Mouse (Mus musculus): ENCODE results near the gene Eml4. TPM values are rescaled to one million over a fixed set of nuclear protein-coding genes. Genes with fewer than 3 reads are reported as not detected.

The Eml4 gene
- polyA plus RNA-seq, 1 experiment, result 11.6 TPM

GRCm38 (mm10) chr17:83367387-83367786 is 16.7 kb downstream of the Eml4 start:
- no peak overlapping the region for H3K27ac ChIP-seq (ENCODE audit: control insufficient read depth, insufficient read depth, low read depth, low read length)
- TF ChIP-seq CTCF (IDR thresholded peaks at IDR 0.05; ENCODE audit: control insufficient read depth, insufficient read depth, insufficient replicate concordance, low read depth, low read length) (no peak), POLR2A (IDR thresholded peaks at IDR 0.05; ENCODE audit: control insufficient read depth, low read depth, low read length) (no peak)
- peak overlapping the region; percentile 62 for H3K4me3 ChIP-seq (ENCODE audit: control insufficient read depth, low read depth, low read length)
- no peaks in the 10 kb centered on the region for H3K36me3 ChIP-seq (ENCODE audit: control insufficient read depth, insufficient read depth, low read length)
- no peaks in the 10 kb centered on the region for H3K27me3 ChIP-seq (ENCODE audit: control insufficient read depth, insufficient read depth, low read length)
- peaks cover 2% of the 10 kb centered on the region for H3K4me1 ChIP-seq (ENCODE audit: control insufficient read depth, insufficient read depth, low read length)

- no peak for TF ChIP-seq POLR2A (IDR thresholded peaks at IDR 0.05; ENCODE audit: control insufficient read depth, low read depth, low read length)
- TF ChIP-seq CTCF (IDR thresholded peaks at IDR 0.05; ENCODE audit: control insufficient read depth, insufficient read depth, insufficient replicate concordance, low read depth, low read length), result no peak
- no peak overlapping the region for H3K4me3 ChIP-seq (ENCODE audit: control insufficient read depth, low read depth, low read length)
- H3K27ac ChIP-seq (ENCODE audit: control insufficient read depth, insufficient read depth, low read depth, low read length), result no peak overlapping the region
These were observed 23.4 kb downstream of the Eml4 start for GRCm38 (mm10) chr17:83374123-83374522.

DNA sequence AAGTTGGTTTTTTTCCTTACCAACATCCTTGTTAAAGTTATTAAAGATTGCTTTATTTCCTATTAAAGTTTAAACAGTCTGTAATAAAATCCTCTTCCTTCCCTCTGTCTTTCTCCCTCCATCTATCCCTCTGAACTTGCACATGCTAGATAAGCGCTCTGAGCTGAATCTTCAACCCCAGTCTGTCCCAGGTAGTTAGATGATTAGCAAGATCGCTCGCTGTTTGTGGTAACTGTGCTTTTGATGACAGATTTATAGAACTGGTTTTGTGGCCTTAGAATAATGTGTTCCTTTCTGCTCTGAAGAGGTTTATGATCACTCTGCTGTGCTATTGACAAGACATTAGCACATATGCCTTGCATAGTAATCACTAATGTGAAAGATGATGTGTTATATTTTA is 25.1 kb downstream of the Eml4 start:
- H3K27ac ChIP-seq (ENCODE audit: control insufficient read depth, insufficient read depth, low read depth, low read length), result no peak overlapping the region
- H3K36me3 ChIP-seq (ENCODE audit: control insufficient read depth, insufficient read depth, low read length), result no peaks in the 10 kb centered on the region
- TF ChIP-seq CTCF (IDR thresholded peaks at IDR 0.05; ENCODE audit: control insufficient read depth, insufficient read depth, insufficient replicate concordance, low read depth, low read length), result no peak
- TF ChIP-seq POLR2A (IDR thresholded peaks at IDR 0.05; ENCODE audit: control insufficient read depth, low read depth, low read length), result no peak
- H3K4me1 ChIP-seq (ENCODE audit: control insufficient read depth, insufficient read depth, low read length), result no peaks in the 10 kb centered on the region
- H3K4me3 ChIP-seq (ENCODE audit: control insufficient read depth, low read depth, low read length), result no peak overlapping the region
- no peaks in the 10 kb centered on the region for H3K27me3 ChIP-seq (ENCODE audit: control insufficient read depth, insufficient read depth, low read length)

More at GRCm38 (mm10) chr17:83374123-83374522, 23.4 kb downstream of the Eml4 start:
- H3K4me1 ChIP-seq (ENCODE audit: control insufficient read depth, insufficient read depth, low read length), result no peaks in the 10 kb centered on the region
- H3K36me3 ChIP-seq (ENCODE audit: control insufficient read depth, insufficient read depth, low read length), result no peaks in the 10 kb centered on the region
- no peaks in the 10 kb centered on the region for H3K27me3 ChIP-seq (ENCODE audit: control insufficient read depth, insufficient read depth, low read length)

DNA sequence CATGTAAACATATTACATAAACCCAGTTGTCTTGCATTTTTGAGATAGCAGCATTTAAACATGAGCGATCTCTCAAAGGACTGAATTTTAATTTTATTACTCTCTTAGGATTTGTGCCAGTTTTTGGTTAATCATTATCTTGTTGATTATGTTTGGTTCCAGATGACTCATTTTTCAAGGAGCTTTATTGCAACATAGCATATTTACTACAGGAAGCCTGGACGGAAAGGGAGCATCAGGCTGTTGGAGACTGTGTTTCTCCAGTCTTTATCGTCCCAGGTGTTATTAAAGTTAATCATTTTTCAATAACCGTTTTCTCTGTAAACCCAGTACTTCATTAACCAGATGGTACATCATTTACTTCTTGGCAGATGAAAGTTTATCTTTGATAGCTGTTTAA is 26.1 kb downstream of the Eml4 start:
- Histone ChIP-seq H3K4me3 (ENCODE audit: control insufficient read depth, low read depth, low read length) (no peak overlapping the region), H3K27ac (ENCODE audit: control insufficient read depth, insufficient read depth, low read depth, low read length) (no peak overlapping the region), H3K4me1 (ENCODE audit: control insufficient read depth, insufficient read depth, low read length) (no peaks in the 10 kb centered on the region), H3K27me3 (ENCODE audit: control insufficient read depth, insufficient read depth, low read length) (no peaks in the 10 kb centered on the region), H3K36me3 (ENCODE audit: control insufficient read depth, insufficient read depth, low read length) (no peaks in the 10 kb centered on the region)
- TF ChIP-seq CTCF (IDR thresholded peaks at IDR 0.05; ENCODE audit: control insufficient read depth, insufficient read depth, insufficient replicate concordance, low read depth, low read length), result no peak

DNA sequence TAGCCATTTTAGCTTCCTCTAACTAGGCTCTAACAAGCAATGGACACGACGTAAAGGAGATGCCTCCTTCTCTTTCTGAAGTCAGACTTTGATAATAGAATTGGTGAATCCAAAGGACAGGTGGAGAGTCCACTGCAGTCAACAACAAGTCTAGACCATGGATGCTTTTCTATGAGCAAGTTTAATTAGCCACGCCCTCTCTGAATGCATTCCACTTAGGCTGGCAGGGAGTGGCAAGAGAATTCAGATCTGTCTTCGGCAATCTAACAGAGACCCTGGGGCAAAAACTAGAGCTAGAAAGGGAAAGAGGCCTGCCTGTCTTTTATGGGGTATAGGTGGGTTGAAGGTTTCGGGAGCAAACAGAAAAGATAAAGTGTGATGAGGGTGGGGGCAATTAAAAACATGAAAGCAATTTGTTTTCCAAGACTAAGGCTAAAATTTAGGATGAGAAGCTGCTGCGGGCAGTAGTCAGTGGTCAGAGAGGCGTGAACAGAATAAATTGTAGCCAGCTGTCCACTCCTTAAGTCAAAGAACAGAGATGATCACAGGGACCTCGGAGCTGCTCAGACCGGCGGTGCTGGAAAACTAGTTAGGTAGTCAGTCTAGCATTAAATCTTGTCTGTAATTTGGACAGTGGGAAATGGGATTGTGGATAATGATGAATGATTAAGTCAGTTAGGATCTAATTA is 27.2 kb downstream of the Eml4 start:
- Histone ChIP-seq H3K36me3 (ENCODE audit: control insufficient read depth, insufficient read depth, low read length) (no peaks in the 10 kb centered on the region), H3K4me1 (ENCODE audit: control insufficient read depth, insufficient read depth, low read length) (no peaks in the 10 kb centered on the region), H3K27me3 (ENCODE audit: control insufficient read depth, insufficient read depth, low read length) (no peaks in the 10 kb centered on the region), H3K4me3 (ENCODE audit: control insufficient read depth, low read depth, low read length) (no peak overlapping the region), H3K27ac (ENCODE audit: control insufficient read depth, insufficient read depth, low read depth, low read length) (no peak overlapping the region)
- TF ChIP-seq POLR2A (IDR thresholded peaks at IDR 0.05; ENCODE audit: control insufficient read depth, low read depth, low read length), result no peak
- no peak for TF ChIP-seq CTCF (IDR thresholded peaks at IDR 0.05; ENCODE audit: control insufficient read depth, insufficient read depth, insufficient replicate concordance, low read depth, low read length)

DNA sequence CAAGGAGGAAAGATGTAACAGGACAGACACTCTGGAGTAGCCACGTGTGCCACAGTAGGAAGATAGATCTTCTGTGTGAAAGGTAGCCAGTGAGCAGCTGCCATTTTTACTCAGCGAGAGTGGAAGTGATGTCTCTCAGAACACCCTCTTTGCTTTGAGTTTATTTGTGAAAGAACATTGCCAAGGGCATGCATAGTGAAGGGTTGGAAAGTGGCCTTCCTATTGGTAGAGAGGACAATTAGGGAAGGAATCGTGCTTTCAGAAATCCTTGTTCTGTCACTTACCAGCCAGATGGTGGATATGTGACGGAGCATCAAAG is 27.7 kb downstream of the Eml4 start:
- Histone ChIP-seq H3K4me1 (ENCODE audit: control insufficient read depth, insufficient read depth, low read length) (no peaks in the 10 kb centered on the region), H3K4me3 (ENCODE audit: control insufficient read depth, low read depth, low read length) (no peak overlapping the region), H3K36me3 (ENCODE audit: control insufficient read depth, insufficient read depth, low read length) (no peaks in the 10 kb centered on the region), H3K27ac (ENCODE audit: control insufficient read depth, insufficient read depth, low read depth, low read length) (no peak overlapping the region), H3K27me3 (ENCODE audit: control insufficient read depth, insufficient read depth, low read length) (no peaks in the 10 kb centered on the region)
- TF ChIP-seq CTCF (IDR thresholded peaks at IDR 0.05; ENCODE audit: control insufficient read depth, insufficient read depth, insufficient replicate concordance, low read depth, low read length) (no peak), POLR2A (IDR thresholded peaks at IDR 0.05; ENCODE audit: control insufficient read depth, low read depth, low read length) (no peak)

DNA sequence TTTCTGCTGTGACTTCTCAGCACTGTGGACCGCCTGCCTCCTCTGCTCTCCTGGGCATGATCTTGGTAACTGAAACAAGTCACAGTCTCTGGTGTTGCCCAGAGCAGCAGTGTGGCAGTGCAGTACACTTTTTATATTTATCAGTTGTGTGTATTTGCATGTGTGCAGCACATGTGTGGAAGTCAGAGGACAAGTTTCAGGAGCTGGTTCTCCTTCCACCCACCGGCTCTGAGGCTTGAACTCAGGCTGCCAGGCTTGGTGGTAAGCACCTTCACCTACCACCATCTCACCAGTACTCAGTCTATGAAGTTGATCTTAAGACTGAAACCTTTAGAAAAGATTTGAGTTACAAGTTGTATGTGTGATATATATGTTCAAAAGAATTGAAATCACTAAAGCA is 28.6 kb downstream of the Eml4 start:
- Histone ChIP-seq H3K36me3 (ENCODE audit: control insufficient read depth, insufficient read depth, low read length) (no peaks in the 10 kb centered on the region), H3K4me3 (ENCODE audit: control insufficient read depth, low read depth, low read length) (no peak overlapping the region), H3K27ac (ENCODE audit: control insufficient read depth, insufficient read depth, low read depth, low read length) (no peak overlapping the region), H3K27me3 (ENCODE audit: control insufficient read depth, insufficient read depth, low read length) (no peaks in the 10 kb centered on the region), H3K4me1 (ENCODE audit: control insufficient read depth, insufficient read depth, low read length) (no peaks in the 10 kb centered on the region)
- no peak for TF ChIP-seq CTCF (IDR thresholded peaks at IDR 0.05; ENCODE audit: control insufficient read depth, insufficient read depth, insufficient replicate concordance, low read depth, low read length)
- TF ChIP-seq POLR2A (IDR thresholded peaks at IDR 0.05; ENCODE audit: control insufficient read depth, low read depth, low read length), result no peak

GRCm38 (mm10) chr17:83379791-83380190 is 29.1 kb downstream of the Eml4 start:
- no peak overlapping the region for H3K4me3 ChIP-seq (ENCODE audit: control insufficient read depth, low read depth, low read length)
- no peak overlapping the region for H3K27ac ChIP-seq (ENCODE audit: control insufficient read depth, insufficient read depth, low read depth, low read length)
- H3K27me3 ChIP-seq (ENCODE audit: control insufficient read depth, insufficient read depth, low read length), result no peaks in the 10 kb centered on the region
- no peaks in the 10 kb centered on the region for H3K36me3 ChIP-seq (ENCODE audit: control insufficient read depth, insufficient read depth, low read length)
- no peak for TF ChIP-seq CTCF (IDR thresholded peaks at IDR 0.05; ENCODE audit: control insufficient read depth, insufficient read depth, insufficient replicate concordance, low read depth, low read length)
- TF ChIP-seq POLR2A (IDR thresholded peaks at IDR 0.05; ENCODE audit: control insufficient read depth, low read depth, low read length), result no peak
- no peaks in the 10 kb centered on the region for H3K4me1 ChIP-seq (ENCODE audit: control insufficient read depth, insufficient read depth, low read length)

All from testis, adult 2 months (tissue).